Mouse (Mus musculus) megakaryocyte, embryonic 14.5 days (primary cell): ENCODE measurements around the gene Myocd.

Source experiments
- FLI1 ChIP-seq: IDR thresholded peaks from 2 replicates; pipeline ENCODE4 v1.6.1; 2012; ENCODE audit warnings: low read length, inconsistent platforms, mixed read lengths
- GATA1 ChIP-seq: IDR thresholded peaks from 3 replicates; pipeline ENCODE4 v1.6.1; 2012; ENCODE audit warnings: mixed read lengths, low read length, inconsistent platforms, borderline replicate concordance

- TF ChIP-seq GATA1 (no peak), FLI1 (no peak)
These were observed 64.5 kb downstream of the Myocd start for GRCm38 (mm10) chr11:65205306-65205705.
